21 mouse cellular contexts compared by ENCODE assay signal in genomic region chr5:119213196-119213595, GRCm38 (mm10).
DNase-seq lines count a peak whose midpoint lies in the region; ATAC-seq and TF ChIP-seq lines count a peak whose summit lies in the region.
"Had no signal": no experiment of that assay in that cellular context is flagged by ENCODE, and none has a peak within 500 bp of the region (broad histone marks: within the 10 kb centered on the region; RNA-seq: fewer than 3 reads in every experiment).

No protein-coding gene starts in this region.

- H3K36me3 ChIP-seq in embryonic facial prominence, embryonic 14.5 days (ENCODE audit: control insufficient read depth, insufficient read depth, low read length), result no peaks in the 10 kb centered on the region
- no peaks in the 10 kb centered on the region for H3K36me3 ChIP-seq in embryonic facial prominence, embryonic 10.5 days (replicated peaks)
- H3K36me3 ChIP-seq: forebrain, embryonic 10.5 days; hindbrain, embryonic 12.5 days; intestine, embryonic 15.5 days; limb, embryonic 10.5 days; liver, embryonic 12.5 days; midbrain, embryonic 12.5 days; stomach, embryonic 15.5 days had no signal

- DNase-seq in embryonic facial prominence, embryonic 14.5 days (ENCODE audit: low spot score), result peak; percentile 29
- no peak for DNase-seq in embryonic facial prominence, embryonic 10.5 days (ENCODE audit: low spot score)
- peak; percentile 48 for DNase-seq in right cerebral cortex, adult 18-20 months
- no peak for DNase-seq in right cerebral cortex, postnatal 14 days
- DNase-seq in left cerebral cortex, adult 2 months (ENCODE audit: extremely low spot score in 1 of 2, low spot score in 2 of 2), result peak; percentile 13 to 26
- peak; percentile 24 to 31 for DNase-seq in right cerebral cortex, postnatal 36 days (ENCODE audit: low spot score in 2 of 2)
- DNase-seq in heart, adult 9 months (ENCODE audit: low spot score in 2 of 2), result no peak
- DNase-seq: adrenal gland, postnatal 10 days; cerebellum, postnatal 10 days; heart, adult 11 months; spleen, adult 18-20 months; thymus, postnatal 25 days had no signal

- no peak for TF ChIP-seq CTCF in left cerebral cortex, adult 2 months (IDR thresholded peaks at IDR 0.05)

- intact Hi-C loops in left cerebral cortex, adult 2 months (cut with DNase I), result loop anchor here (5.0 kb wide), 1 partner anchor 46 kb away; no protein-coding TSS in a partner anchor

- H3K4me3 ChIP-seq in embryonic facial prominence, embryonic 14.5 days (ENCODE audit: low read depth, low read length), result no peak overlapping the region
- no peak overlapping the region for H3K4me3 ChIP-seq in embryonic facial prominence, embryonic 10.5 days
- H3K4me3 ChIP-seq in left cerebral cortex, adult 2 months, result no peak overlapping the region
- H3K4me3 ChIP-seq: forebrain, embryonic 10.5 days; hindbrain, embryonic 12.5 days; intestine, embryonic 15.5 days; limb, embryonic 10.5 days; liver, embryonic 12.5 days; midbrain, embryonic 12.5 days; stomach, embryonic 15.5 days had no signal

- no peaks in the 10 kb centered on the region for H3K27me3 ChIP-seq in embryonic facial prominence, embryonic 14.5 days (replicated peaks; ENCODE audit: control insufficient read depth, insufficient read depth, low read length)
- peaks cover 13% of the 10 kb centered on the region; the same call in 1 of the 2 replicates for H3K27me3 ChIP-seq in embryonic facial prominence, embryonic 10.5 days (replicated peaks; ENCODE audit: low read depth, poor library complexity, severe bottlenecking)
- H3K27me3 ChIP-seq: hindbrain, embryonic 12.5 days; intestine, embryonic 15.5 days; liver, embryonic 12.5 days; midbrain, embryonic 12.5 days; stomach, embryonic 15.5 days had no signal

- no peak for ATAC-seq in embryonic facial prominence, embryonic 14.5 days (ENCODE audit: low read depth)
- ATAC-seq in granulocyte monocyte progenitor cell, adult 5-6 weeks (replicated peaks; ENCODE audit: poor library complexity, severe bottlenecking), result no peak
- ATAC-seq: intestine, embryonic 15.5 days; liver, embryonic 12.5 days had no signal

- 52% methylated on average over 4 of the region's 4 CpGs for WGBS in embryonic facial prominence, embryonic 14.5 days
- 72% methylated on average over 4 of the region's 4 CpGs for WGBS in embryonic facial prominence, embryonic 10.5 days

- no peak overlapping the region for H3K27ac ChIP-seq in embryonic facial prominence, embryonic 14.5 days (replicated peaks; ENCODE audit: low read depth, low read length)
- H3K27ac ChIP-seq in embryonic facial prominence, embryonic 10.5 days (replicated peaks), result no peak overlapping the region
- H3K27ac ChIP-seq in left cerebral cortex, adult 2 months, result no peak overlapping the region
- H3K27ac ChIP-seq: forebrain, embryonic 10.5 days; hindbrain, embryonic 12.5 days; intestine, embryonic 15.5 days; limb, embryonic 10.5 days; liver, embryonic 12.5 days; macrophage; midbrain, embryonic 12.5 days; stomach, embryonic 15.5 days had no signal

- H3K9ac ChIP-seq in embryonic facial prominence, embryonic 14.5 days (ENCODE audit: low read depth, low read length), result no peak overlapping the region
- H3K9ac ChIP-seq: hindbrain, embryonic 12.5 days; intestine, embryonic 15.5 days; liver, embryonic 12.5 days; midbrain, embryonic 12.5 days; stomach, embryonic 15.5 days had no signal

- H3K4me2 ChIP-seq in embryonic facial prominence, embryonic 14.5 days (ENCODE audit: low read depth, low read length), result no peak overlapping the region
- H3K4me2 ChIP-seq: hindbrain, embryonic 12.5 days; intestine, embryonic 15.5 days; liver, embryonic 12.5 days; midbrain, embryonic 12.5 days; stomach, embryonic 15.5 days had no signal

- H3K4me1 ChIP-seq in embryonic facial prominence, embryonic 14.5 days (ENCODE audit: control insufficient read depth, insufficient read depth, low read length), result peaks cover 4% of the 10 kb centered on the region
- peaks cover 21% of the 10 kb centered on the region for H3K4me1 ChIP-seq in embryonic facial prominence, embryonic 10.5 days
- H3K4me1 ChIP-seq: forebrain, embryonic 10.5 days; intestine, embryonic 15.5 days; liver, embryonic 12.5 days; midbrain, embryonic 12.5 days; stomach, embryonic 15.5 days had no signal

- H3K9me3 ChIP-seq in embryonic facial prominence, embryonic 14.5 days (ENCODE audit: control insufficient read depth, low read length), result peaks cover 13% of the 10 kb centered on the region
- H3K9me3 ChIP-seq in embryonic facial prominence, embryonic 10.5 days, result peaks cover 19% of the 10 kb centered on the region
- H3K9me3 ChIP-seq: intestine, embryonic 15.5 days; limb, embryonic 10.5 days; stomach, embryonic 15.5 days had no signal

Comparison
In these comparisons a context has a peak if more than half of its experiments do, and no peak if none do; other contexts are left out.
1. DNase-seq: peak in embryonic facial prominence, embryonic 14.5 days (single experiment), right cerebral cortex, adult 18-20 months (single experiment), left cerebral cortex, adult 2 months (2 of 2) and right cerebral cortex, postnatal 36 days (2 of 2); none in embryonic facial prominence, embryonic 10.5 days (single experiment), right cerebral cortex, postnatal 14 days (single experiment) and heart, adult 9 months (0 of 2).